Mouse (Mus musculus) intestine, postnatal 0 days (tissue): ENCODE results near the gene Acbd4. TPM values are rescaled to one million over a fixed set of nuclear protein-coding genes. Genes with fewer than 3 reads are reported as not detected.

Experiments
- ATAC-seq: fragments of 200-750 bp; cut with Nextera tagmentation; 2 replicates; pipeline ENCODE4 v1.8.0; 2017; ENCODE audit warnings: mild to moderate bottlenecking, moderate TSS enrichment, moderate library complexity
- H3K27ac ChIP-seq: fragments of 300-500 bp; sonication (generic); 2 replicates; pipeline ENCODE4 v1.5.1; 2014; ENCODE audit warnings: mild to moderate bottlenecking, low read depth, low read length, moderate library complexity
- H3K27me3 ChIP-seq: fragments of 300-500 bp; sonication (generic); replicated peaks from 2 replicates; pipeline ENCODE4 v1.6.1; 2014; ENCODE audit warnings: low read length, mixed read lengths; ENCODE audit not compliant: control insufficient read depth, insufficient read depth
- H3K36me3 ChIP-seq: fragments of 300-500 bp; sonication (generic); 2 replicates; pipeline ENCODE4 v1.6.1; 2014; ENCODE audit warnings: mild to moderate bottlenecking, moderate library complexity; ENCODE audit not compliant: control insufficient read depth, insufficient read depth
- H3K4me1 ChIP-seq: fragments of 300-500 bp; sonication (generic); replicated peaks from 2 replicates; pipeline ENCODE4 v1.6.1; 2014; ENCODE audit warnings: antibody characterized with exemption, low read length, mixed read lengths; ENCODE audit not compliant: control insufficient read depth, insufficient read depth
- H3K4me2 ChIP-seq: fragments of 300-500 bp; sonication (generic); replicated peaks from 2 replicates; pipeline ENCODE4 v1.6.1; 2014; ENCODE audit warnings: low read depth, mild to moderate bottlenecking, moderate library complexity
- H3K4me3 ChIP-seq: fragments of 300-500 bp; sonication (generic); 2 replicates; pipeline ENCODE4 v1.5.1; 2014; ENCODE audit warnings: low read depth, low read length
- H3K9ac ChIP-seq: fragments of 300-500 bp; sonication (generic); 2 replicates; pipeline ENCODE4 v1.6.1; 2014; ENCODE audit warnings: mild to moderate bottlenecking, low read depth, low read length
- H3K9me3 ChIP-seq: fragments of 300-500 bp; sonication (generic); 2 replicates; pipeline ENCODE4 v1.6.1; 2016; ENCODE audit warnings: mixed run types; ENCODE audit not compliant: control insufficient read depth
- CTCF ChIP-seq: sonication (generic); IDR thresholded peaks from 2 replicates; pipeline ENCODE4 v1.5.1; 2016; ENCODE audit warnings: low read depth, mild to moderate bottlenecking, control low read depth, antibody characterized with exemption, moderate library complexity
- WGBS: fragments of 180-500 bp; shearing (Covaris S2); extraction: QIAGEN DNeasy Blood & Tissue Kit; methylation state at CpG from one replicate; pipeline ENCODE4 v1.1.7; 2014; 5-methylcytosine and 5-hydroxymethylcytosine counted together
- polyA plus RNA-seq: library from polyadenylated mRNA; unstranded; fragments of >200 nt; fragmentation: Nextera tagmentation; extraction: Ambion mirVana; gene quantifications from 2 replicates; pipeline ENCODE4 v1.2.1, GENCODE M21; 2015

The Acbd4 gene
- polyA plus RNA-seq, 1 experiment from 2014 or later, result 75.9 TPM

DNA sequence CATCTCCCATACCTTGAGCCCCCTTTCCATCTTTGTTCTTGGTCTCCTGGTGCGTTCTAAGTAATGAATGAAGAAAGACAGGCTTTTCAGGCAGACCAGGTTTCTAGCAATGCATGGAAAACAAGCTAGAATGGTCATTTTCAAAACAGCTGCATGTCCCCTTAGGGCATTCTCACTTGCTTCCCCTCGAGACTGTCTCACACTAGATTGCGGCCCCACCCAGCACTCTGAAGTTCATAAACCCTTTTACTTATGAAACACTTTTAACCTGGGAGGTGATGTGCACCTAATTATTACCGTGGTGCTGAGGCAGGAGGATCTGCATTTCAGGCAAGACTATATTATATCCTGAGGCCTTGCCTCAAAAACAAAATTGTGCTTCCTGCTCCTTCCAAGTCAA is 12.3 kb downstream of the Acbd4 start:
- Histone ChIP-seq H3K4me1 (peaks cover 7% of the 10 kb centered on the region; the same call in 1 of the 2 replicates), H3K9ac (no peak overlapping the region), H3K36me3 (no peaks in the 10 kb centered on the region), H3K27ac (no peak overlapping the region), H3K9me3 (no peaks in the 10 kb centered on the region), H3K27me3 (no peaks in the 10 kb centered on the region), H3K4me3 (no peak overlapping the region), H3K4me2 (no peak overlapping the region)
- no peak for TF ChIP-seq CTCF
- WGBS, result 65% methylated on average over 4 of the region's 4 CpGs
- no peak for ATAC-seq

GRCm38 (mm10) chr11:103114270-103114943 is 12.9 kb downstream of the Acbd4 start:
- H3K36me3 ChIP-seq, result no peaks in the 10 kb centered on the region
- no peak for ATAC-seq
- peak overlapping the region; percentile 62 for H3K4me2 ChIP-seq
- H3K9ac ChIP-seq, result 0 out of 2 replicates have a peak overlapping the region, but pooled peaks have one; percentile 56
- peak overlapping the region; percentile 46 for H3K4me3 ChIP-seq
- WGBS, result 78% methylated on average over 11 of the region's 11 CpGs
- H3K9me3 ChIP-seq, result no peaks in the 10 kb centered on the region
- H3K27ac ChIP-seq, result peak overlapping the region; percentile 83
- peaks cover 7% of the 10 kb centered on the region; the same call in 1 of the 2 replicates for H3K4me1 ChIP-seq
- no peak for TF ChIP-seq CTCF
- no peaks in the 10 kb centered on the region for H3K27me3 ChIP-seq

DNA sequence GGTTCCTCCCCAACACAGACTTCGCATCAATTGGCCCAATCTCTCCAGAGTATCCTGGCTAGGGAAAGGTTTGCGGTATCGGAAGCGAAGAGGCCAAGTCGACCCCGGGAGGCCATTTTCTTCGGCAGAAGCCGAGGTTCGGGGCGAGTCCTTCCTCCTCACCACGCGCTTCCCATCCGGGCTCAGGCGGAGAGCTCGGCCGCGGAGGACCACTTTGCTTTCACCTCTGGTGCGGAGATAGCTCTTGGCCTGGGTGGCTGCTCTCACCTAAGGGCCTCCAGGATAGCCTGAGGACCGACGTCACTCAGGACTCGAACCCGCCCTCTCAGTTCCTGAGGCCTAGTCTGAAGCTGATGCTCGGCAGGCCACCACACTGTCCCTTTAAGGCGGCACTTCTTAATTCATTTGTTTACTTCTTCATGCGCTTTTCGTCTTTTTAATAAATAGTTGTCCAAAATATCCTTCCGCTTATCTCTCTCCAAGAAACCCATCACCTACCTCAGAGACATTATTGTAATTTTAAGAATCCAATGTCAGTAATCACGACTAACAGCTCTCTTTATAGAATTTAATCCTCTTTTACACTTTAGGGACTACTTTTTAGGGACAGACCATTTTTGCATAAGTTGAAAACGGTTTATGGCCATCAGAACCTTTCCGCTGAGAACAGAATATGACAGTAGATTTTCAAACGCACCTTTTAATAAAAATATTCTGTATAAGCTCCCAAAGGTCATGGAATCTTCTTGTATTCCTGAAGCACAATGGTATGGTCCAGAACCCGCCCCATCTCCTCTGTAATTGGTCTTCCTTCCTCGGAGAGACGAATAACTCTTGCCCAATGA is 13.9 kb downstream of the Acbd4 start:
- Histone ChIP-seq H3K9ac (peak overlapping the region; percentile 56), H3K9me3 (no peaks in the 10 kb centered on the region), H3K27me3 (no peaks in the 10 kb centered on the region), H3K36me3 (no peaks in the 10 kb centered on the region; the same call in 1 of the 2 replicates), H3K27ac (peak overlapping the region; percentile 83), H3K4me2 (peak overlapping the region; percentile 62), H3K4me3 (peak overlapping the region; percentile 46), H3K4me1 (peaks cover 7% of the 10 kb centered on the region; the same call in 1 of the 2 replicates)
- ATAC-seq, result peak; percentile 58
- under 1% methylated on average over 34 of the region's 34 CpGs for WGBS
- no peak for TF ChIP-seq CTCF

- peak within 1 kb of the TSS; percentile 93 for H3K4me2 ChIP-seq
- H3K27ac ChIP-seq, result peak within 1 kb of the TSS; percentile 83
- peak within 1 kb of the TSS; percentile 53 for H3K4me3 ChIP-seq
- H3K4me1 ChIP-seq, result peaks cover 7% of the 10 kb centered on the region; the same call in 1 of the 2 replicates
- no peaks in the 10 kb centered on the region for H3K27me3 ChIP-seq
- TF ChIP-seq CTCF, result no peak
- no peaks in the 10 kb centered on the region for H3K9me3 ChIP-seq
- H3K36me3 ChIP-seq, result no peaks in the 10 kb centered on the region; the same call in 1 of the 2 replicates
- peak within 1 kb of the TSS; percentile 61 for H3K9ac ChIP-seq
- ATAC-seq, result peak; percentile 95
- under 1% methylated on average over 53 of the region's 53 CpGs for WGBS
Observed at GRCm38 (mm10) chr11:103116008-103116818, 14.7 kb downstream of the Acbd4 start, which contains the start of gene Hexim1. TSS of gene Hexim1 (plus strand) at chr11:103116231.

DNA sequence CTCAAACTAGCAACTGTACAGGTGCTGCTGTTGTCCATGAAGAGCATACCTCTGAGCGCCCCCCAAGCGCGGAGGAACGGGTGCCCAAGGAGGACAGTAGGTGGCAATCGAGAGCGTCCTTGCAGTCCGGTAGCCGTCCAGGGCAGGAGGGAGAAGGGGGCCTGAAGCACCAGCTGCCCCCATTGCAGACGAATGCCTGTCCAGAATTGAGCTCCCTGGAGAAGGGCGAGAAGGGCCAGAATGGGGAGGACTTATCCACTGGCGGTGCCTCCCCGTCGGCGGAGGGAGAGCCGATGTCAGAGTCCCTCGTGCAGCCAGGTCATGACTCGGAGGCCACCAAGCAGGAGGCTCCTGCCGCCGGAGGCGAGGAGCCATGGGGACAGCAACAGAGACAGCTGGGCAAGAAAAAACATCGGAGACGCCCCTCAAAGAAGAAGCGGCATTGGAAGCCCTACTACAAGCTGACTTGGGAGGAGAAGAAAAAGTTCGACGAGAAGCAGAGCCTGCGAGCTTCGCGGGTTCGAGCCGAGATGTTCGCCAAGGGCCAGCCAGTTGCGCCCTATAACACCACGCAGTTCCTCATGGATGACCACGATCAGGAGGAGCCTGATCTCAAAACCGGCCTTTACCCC is 15.6 kb downstream of the Acbd4 start:
- Histone ChIP-seq H3K4me1 (peaks cover 5% of the 10 kb centered on the region; the same call in 1 of the 2 replicates), H3K9me3 (no peaks in the 10 kb centered on the region), H3K9ac (peak overlapping the region; percentile 61), H3K4me3 (peak overlapping the region; percentile 53), H3K36me3 (no peaks in the 10 kb centered on the region; the same call in 1 of the 2 replicates), H3K27me3 (no peaks in the 10 kb centered on the region), H3K4me2 (peak overlapping the region; percentile 93), H3K27ac (peak overlapping the region; percentile 83)
- TF ChIP-seq CTCF, result peak; percentile 89
- no peak for ATAC-seq
- WGBS, result under 1% methylated on average over 35 of the region's 35 CpGs
